Mouse (Mus musculus) E14TG2a.4 (cell line): ENCODE measurements around the gene Smad6.
A peak's percentile ranks its signal among the peaks of the same experiment; 100 is the strongest.

Source experiments
- CTCF ChIP-seq: conservative IDR thresholded peaks from 2 replicates; pipeline ENCODE4 v1.5.1; 2014; ENCODE audit warnings: low read length
- POU5F1 ChIP-seq: IDR thresholded peaks from 2 replicates; pipeline ENCODE4 v1.6.1; 2014; ENCODE audit warnings: low read length, borderline replicate concordance

DNA sequence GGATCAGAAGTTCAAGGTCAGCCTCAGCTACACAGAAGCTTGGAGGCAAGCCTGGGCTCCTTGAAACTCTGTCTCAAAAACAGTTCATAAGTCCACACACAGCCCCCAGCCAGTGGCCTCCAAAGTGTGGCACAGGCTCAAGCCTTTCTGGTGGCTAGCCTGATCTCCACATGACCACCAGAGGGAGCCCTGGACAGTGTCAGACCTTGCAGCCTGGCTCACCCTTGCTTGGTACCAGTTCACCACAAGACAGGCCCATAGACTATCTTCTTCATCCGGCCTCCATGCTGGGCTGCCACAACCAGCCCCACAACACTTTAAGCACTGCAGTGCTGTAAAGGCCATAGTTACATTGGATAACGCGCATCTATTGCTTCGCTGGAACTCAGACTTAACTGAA, 103.6 kb downstream of the Smad6 start:
- peak; percentile 62 for TF ChIP-seq CTCF
- no peak for TF ChIP-seq POU5F1
